Mouse (Mus musculus): Measurements from ENCODE around the gene Ap1s1. TPM values are rescaled to one million over a fixed set of nuclear protein-coding genes. Genes with fewer than 3 reads are reported as not detected.

Ap1s1 gene
- 248 and 257 TPM in 2 replicates for polyA plus RNA-seq (2015; fragmentation: Nextera tagmentation; extraction: Ambion mirVana)

DNA sequence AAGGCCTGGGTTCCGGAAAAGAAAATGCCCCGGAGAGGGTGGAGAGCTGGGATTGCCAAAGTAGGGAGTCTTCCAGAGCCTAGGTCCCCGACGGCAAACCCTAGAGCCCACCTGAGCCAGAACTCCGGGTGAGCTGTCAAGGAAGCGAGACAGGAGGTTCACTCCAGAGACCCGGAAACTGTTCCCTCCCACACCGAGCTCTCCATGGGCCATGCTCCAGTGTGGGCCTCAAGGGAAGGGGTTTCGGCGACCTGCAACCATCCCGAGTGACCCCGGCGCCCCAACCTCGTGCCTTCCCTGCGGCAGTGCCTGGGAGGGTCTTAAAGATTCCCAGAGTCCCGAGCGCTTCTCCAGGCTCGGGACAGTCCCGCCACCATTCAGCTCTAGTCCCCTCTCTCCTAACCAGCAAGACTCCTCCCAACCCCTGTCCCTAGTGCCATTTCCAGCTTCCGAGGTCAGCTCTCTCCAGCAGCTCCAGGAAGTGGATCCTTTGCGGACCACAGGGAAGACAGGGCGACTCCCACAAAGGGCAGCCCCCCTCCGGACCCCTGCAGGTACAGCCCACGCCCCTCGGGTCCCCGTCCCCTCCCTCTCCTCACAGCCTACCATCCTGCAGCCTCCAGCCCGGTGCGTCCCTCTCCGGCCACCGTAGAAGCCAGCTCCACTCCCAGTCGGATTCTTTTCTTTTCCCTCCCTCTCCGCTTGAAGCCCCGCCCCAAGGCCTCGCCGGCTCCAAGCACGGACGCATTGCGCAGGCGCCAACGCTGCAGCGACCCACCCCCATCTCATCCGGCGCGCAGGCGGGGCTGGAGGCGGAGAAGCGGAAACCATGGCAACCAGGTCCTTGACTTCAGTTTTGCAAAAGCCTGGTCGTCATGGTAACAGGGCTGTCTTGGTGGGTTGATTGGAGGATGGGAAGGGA is at the start of gene Ap1s1:
TSS of gene Ap1s1 (minus strand) at position 734 of the 922 bp plus-strand sequence.
- WGBS: under 1% methylated on average over 48 of the region's 48 CpGs
- H3K27ac ChIP-seq (replicated peaks): peak within 1 kb of the TSS; percentile 81
- peak within 1 kb of the TSS; percentile 89 for H3K9ac ChIP-seq (replicated peaks)
- H3K4me1 ChIP-seq: peaks cover 20% of the 10 kb centered on the region
- peak; percentile 92 for ATAC-seq (replicated peaks)
- peak within 1 kb of the TSS; percentile 87 for H3K4me2 ChIP-seq (replicated peaks)
- no peaks in the 10 kb centered on the region for H3K9me3 ChIP-seq
- H3K36me3 ChIP-seq: peaks cover 19% of the 10 kb centered on the region
- peak within 1 kb of the TSS; percentile 82 for H3K4me3 ChIP-seq
- H3K27me3 ChIP-seq: no peaks in the 10 kb centered on the region

DNA sequence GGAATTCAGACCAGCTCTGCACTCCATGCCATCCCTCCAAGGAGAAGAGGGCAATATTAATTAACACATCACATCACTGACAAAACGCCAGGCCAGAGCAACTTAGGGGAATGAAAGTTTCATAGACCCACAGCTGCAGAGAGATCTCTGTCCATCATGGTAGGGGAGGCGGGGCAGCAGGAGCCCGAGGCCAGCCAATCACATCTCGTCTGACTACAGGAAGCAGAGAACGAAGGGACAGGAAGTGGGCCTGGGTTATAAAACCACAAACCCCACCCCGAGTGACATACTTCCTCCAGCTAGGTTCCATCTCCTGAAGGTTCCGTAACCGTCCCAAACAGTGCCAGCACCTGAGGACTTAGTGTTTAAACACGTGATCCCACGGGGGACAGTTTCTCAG is 49.2 kb upstream of the Ap1s1 start:
- H3K9ac ChIP-seq (replicated peaks): no peak overlapping the region
- 88% methylated on average over 10 of the region's 10 CpGs for WGBS

DNA sequence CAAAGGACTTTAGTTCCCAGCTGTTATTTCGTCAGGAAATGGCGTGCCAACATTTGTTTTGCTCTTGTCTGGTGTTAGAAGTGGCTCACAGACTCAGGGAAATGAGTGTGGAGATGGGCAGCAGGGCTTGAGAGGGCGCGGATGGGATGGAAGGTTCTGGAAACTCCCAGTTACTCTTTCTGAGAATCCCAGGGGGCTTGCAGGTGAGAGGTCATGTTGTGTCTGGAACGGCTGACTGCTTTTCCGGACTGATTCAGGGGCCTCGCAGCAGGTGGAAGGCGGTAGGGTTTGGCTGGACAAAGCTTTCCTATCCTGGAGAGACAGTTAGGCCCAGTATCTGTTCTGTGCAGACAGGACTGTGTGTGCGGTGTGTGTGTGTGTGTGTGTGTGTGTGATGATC is 47.8 kb upstream of the Ap1s1 start:
- WGBS: 85% methylated on average over 9 of the region's 9 CpGs
- H3K4me1 ChIP-seq: no peaks in the 10 kb centered on the region
- ATAC-seq (replicated peaks): no peak
- H3K4me2 ChIP-seq (replicated peaks): no peak overlapping the region
- no peaks in the 10 kb centered on the region for H3K36me3 ChIP-seq
- H3K27me3 ChIP-seq: no peaks in the 10 kb centered on the region
- H3K9ac ChIP-seq (replicated peaks): no peak overlapping the region
- H3K9me3 ChIP-seq: no peaks in the 10 kb centered on the region
- H3K4me3 ChIP-seq: no peak overlapping the region
- no peak overlapping the region for H3K27ac ChIP-seq (replicated peaks)

More for the DNA sequence above, 49.2 kb upstream of the Ap1s1 start:
- ATAC-seq (replicated peaks): no peak
- Histone ChIP-seq H3K4me1 (no peaks in the 10 kb centered on the region), H3K27me3 (no peaks in the 10 kb centered on the region), H3K4me2 (replicated peaks) (no peak overlapping the region), H3K27ac (replicated peaks) (no peak overlapping the region), H3K9me3 (no peaks in the 10 kb centered on the region), H3K36me3 (no peaks in the 10 kb centered on the region), H3K4me3 (no peak overlapping the region)

DNA sequence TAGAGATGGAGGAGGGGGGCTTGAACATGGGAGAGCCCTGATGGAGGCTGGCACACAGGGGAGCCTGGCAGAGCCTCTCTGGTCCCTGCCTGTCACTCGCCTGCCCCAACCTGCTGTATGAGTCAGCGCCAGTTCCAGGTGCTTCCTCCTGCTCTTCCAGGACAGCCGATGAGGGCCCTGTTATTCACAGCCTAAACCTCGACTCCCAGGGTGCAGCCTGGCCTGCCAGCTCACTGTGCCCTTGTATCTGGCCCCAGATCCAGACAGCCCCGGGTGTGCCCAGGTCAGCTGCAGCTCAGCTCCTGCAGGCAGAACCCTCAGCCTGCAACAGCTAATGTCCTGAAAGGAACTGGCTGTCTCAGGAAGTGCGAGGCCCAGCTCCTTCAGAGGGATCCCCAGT is 45.6 kb upstream of the Ap1s1 start:
- Histone ChIP-seq H3K4me3 (no peak overlapping the region), H3K36me3 (no peaks in the 10 kb centered on the region), H3K27me3 (no peaks in the 10 kb centered on the region), H3K9me3 (no peaks in the 10 kb centered on the region), H3K4me2 (replicated peaks) (no peak overlapping the region), H3K4me1 (no peaks in the 10 kb centered on the region), H3K9ac (replicated peaks) (no peak overlapping the region), H3K27ac (replicated peaks) (no peak overlapping the region)
- 64% methylated on average over 6 of the region's 6 CpGs for WGBS
- no peak for ATAC-seq (replicated peaks)

DNA sequence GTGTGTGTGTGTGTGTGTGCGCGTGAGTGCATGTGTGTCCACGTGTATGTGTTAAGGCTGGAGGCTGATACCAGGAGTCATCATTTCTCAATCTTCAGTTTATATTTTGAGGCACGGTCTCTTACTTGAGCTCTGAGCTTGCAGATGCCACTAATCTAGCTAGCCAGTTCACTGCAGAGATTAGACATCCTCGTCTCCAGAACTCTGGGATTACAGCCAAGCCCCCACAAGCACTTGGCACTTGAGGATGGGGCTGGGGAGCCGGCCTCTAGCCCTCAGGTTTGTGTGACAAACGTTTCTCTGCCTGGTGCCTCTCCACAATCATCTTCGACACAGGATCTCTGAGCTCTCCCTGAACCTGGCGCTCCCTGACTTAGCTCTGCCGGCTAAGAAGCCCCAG is 44.9 kb upstream of the Ap1s1 start:
- H3K9me3 ChIP-seq: no peaks in the 10 kb centered on the region
- H3K9ac ChIP-seq (replicated peaks): no peak overlapping the region
- ATAC-seq (replicated peaks): no peak
- no peaks in the 10 kb centered on the region for H3K27me3 ChIP-seq
- no peak overlapping the region for H3K27ac ChIP-seq (replicated peaks)
- H3K4me2 ChIP-seq (replicated peaks): no peak overlapping the region
- no peaks in the 10 kb centered on the region for H3K36me3 ChIP-seq
- H3K4me1 ChIP-seq: no peaks in the 10 kb centered on the region
- H3K4me3 ChIP-seq: no peak overlapping the region
- WGBS: 69% methylated on average over 10 of the region's 10 CpGs

DNA sequence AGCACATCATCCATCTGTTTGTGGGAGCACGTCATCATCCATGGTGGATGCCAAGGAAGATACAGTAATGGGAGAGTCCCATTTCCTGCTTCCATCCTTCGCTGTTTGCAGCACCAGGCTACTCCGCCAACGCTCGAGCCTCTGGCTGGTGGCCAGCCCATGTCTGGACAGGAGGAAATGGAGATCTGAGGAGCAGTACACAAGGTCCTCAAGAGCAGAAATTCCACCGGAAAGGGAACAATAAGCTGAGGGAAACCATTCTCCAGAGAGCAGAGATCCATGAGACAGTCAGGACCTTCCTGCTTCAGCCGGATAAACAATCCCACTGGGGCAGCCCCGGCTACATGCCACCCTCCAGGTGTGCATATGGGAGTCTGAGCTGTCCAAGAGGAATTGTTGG is 41.5 kb upstream of the Ap1s1 start:
- Histone ChIP-seq H3K9me3 (no peaks in the 10 kb centered on the region), H3K27ac (replicated peaks) (no peak overlapping the region), H3K4me2 (replicated peaks) (no peak overlapping the region), H3K27me3 (no peaks in the 10 kb centered on the region), H3K4me3 (no peak overlapping the region), H3K36me3 (no peaks in the 10 kb centered on the region), H3K4me1 (no peaks in the 10 kb centered on the region), H3K9ac (replicated peaks) (no peak overlapping the region)
- no peak for ATAC-seq (replicated peaks)
- 82% methylated on average over 8 of the region's 8 CpGs for WGBS

DNA sequence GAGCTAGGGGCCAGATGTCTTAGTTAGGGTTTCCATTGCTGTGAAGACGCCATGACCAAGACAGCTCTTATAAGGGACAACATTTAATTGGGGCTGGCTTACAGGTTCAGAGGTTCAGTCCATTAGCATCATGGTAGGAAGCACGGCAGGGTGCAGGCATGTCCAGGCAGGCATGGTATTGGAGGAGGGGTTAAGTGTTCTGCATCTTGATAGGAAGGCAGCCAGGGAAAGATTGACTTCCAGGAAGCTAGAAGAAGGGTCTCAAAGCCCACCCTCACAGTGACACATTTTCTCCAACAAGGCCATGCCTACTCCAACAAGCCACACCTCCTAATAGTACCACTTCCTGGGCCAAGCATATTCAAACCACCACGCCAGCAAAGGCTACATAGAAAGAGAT is 39.8 kb upstream of the Ap1s1 start:
- no peak overlapping the region for H3K4me3 ChIP-seq
- no peaks in the 10 kb centered on the region for H3K9me3 ChIP-seq
- no peaks in the 10 kb centered on the region for H3K4me1 ChIP-seq
- no peak overlapping the region for H3K27ac ChIP-seq (replicated peaks)
- no peak overlapping the region for H3K9ac ChIP-seq (replicated peaks)
- H3K27me3 ChIP-seq: no peaks in the 10 kb centered on the region
- ATAC-seq (replicated peaks): no peak
- H3K36me3 ChIP-seq: no peaks in the 10 kb centered on the region
- H3K4me2 ChIP-seq (replicated peaks): no peak overlapping the region
- WGBS: 84% methylated on average over 3 of the region's 3 CpGs

DNA sequence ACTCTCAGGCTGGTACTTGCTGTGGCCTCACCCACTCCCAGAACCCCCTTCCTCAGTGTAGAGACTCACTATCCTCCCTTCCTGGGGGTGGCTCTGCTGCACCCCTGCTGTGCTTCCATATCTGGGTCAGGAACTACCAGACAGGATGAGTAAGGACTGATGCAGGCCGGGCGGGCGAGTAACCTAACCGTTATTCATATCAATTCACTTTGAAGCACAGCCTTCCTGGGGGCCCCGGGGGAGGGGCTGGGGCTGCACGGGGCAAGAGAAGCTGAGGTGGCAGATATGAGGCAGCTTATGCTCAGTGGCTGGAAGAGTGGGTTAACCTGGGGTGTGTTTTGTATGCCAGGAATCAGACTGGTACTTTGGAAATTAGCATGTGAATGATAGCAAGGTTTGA is 39.1 kb upstream of the Ap1s1 start:
- ATAC-seq (replicated peaks): no peak
- Histone ChIP-seq H3K4me2 (replicated peaks) (no peak overlapping the region), H3K27ac (replicated peaks) (no peak overlapping the region), H3K9ac (replicated peaks) (no peak overlapping the region), H3K9me3 (no peaks in the 10 kb centered on the region), H3K36me3 (no peaks in the 10 kb centered on the region), H3K4me3 (no peak overlapping the region), H3K4me1 (no peaks in the 10 kb centered on the region), H3K27me3 (no peaks in the 10 kb centered on the region)
- WGBS: 89% methylated on average over 6 of the region's 6 CpGs

DNA sequence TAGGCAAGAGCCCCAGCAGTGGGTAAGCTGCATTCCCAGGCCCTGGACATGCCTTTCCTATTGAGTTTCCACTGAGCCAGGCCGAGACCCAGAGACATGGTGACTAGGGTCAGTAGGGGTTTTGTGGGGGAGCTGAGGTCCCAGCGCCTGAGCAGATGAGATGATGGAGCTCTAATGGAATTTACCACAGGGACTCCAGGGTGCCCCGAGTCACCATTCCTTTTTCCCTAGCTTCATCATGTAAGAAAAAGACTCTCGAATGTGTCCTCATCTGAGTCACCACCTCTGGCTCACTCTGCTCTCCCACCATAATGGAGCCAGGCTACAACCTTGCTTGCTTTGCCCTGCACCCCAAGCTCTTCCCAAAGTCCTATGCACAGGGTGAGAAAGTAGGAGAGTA is 37.1 kb upstream of the Ap1s1 start:
- no peak overlapping the region for H3K4me3 ChIP-seq
- no peaks in the 10 kb centered on the region for H3K36me3 ChIP-seq
- H3K9ac ChIP-seq (replicated peaks): no peak overlapping the region
- ATAC-seq (replicated peaks): no peak
- H3K4me1 ChIP-seq: no peaks in the 10 kb centered on the region
- no peaks in the 10 kb centered on the region for H3K27me3 ChIP-seq
- 88% methylated on average over 4 of the region's 4 CpGs for WGBS
- H3K4me2 ChIP-seq (replicated peaks): no peak overlapping the region
- H3K9me3 ChIP-seq: no peaks in the 10 kb centered on the region
- H3K27ac ChIP-seq (replicated peaks): no peak overlapping the region

DNA sequence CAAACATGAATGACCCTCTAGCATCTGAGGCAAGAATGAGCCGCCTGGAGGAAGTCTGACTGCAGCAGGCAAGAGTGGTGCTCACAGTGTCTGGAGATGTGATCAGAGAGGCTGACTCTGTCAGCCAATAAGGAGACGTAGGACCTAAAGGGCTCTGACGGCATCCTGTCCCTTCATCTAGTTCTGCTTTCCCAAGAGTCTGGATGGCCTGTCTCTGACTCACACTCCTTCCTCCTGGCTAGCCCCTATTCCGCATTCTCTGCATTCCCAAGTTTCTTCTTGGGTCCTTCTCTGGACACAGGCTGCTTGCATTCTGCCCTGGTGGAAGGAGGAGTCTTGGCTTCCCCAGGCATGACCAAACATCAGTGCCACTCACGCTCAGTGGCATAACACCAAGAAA is 33.9 kb upstream of the Ap1s1 start:
- Histone ChIP-seq H3K4me3 (no peak overlapping the region), H3K9ac (replicated peaks) (no peak overlapping the region), H3K27ac (replicated peaks) (no peak overlapping the region), H3K36me3 (no peaks in the 10 kb centered on the region), H3K27me3 (no peaks in the 10 kb centered on the region), H3K4me1 (no peaks in the 10 kb centered on the region), H3K4me2 (replicated peaks) (no peak overlapping the region), H3K9me3 (no peaks in the 10 kb centered on the region)
- ATAC-seq (replicated peaks): no peak
- 82% methylated on average over 5 of the region's 5 CpGs for WGBS

DNA sequence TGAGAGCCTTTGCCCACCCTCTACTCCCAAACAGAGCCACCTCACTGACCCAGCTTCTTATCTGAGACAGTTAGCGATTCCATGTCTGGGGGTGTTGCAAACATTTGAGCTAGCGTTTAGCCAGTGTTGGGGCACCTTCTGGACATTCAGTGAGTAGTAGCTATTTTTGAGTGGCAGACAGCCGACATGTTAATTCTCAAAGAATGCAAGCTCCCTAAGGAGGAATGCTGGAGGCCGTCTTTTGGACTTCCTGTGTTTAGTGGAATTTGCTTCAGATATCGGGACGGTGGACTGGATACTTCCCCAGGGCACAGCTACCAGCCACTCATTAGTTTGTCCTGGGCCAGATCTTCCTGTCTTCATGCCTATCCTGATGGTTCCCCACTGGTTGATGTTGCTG is 32.7 kb upstream of the Ap1s1 start:
- Histone ChIP-seq H3K27me3 (no peaks in the 10 kb centered on the region), H3K9ac (replicated peaks) (no peak overlapping the region), H3K27ac (replicated peaks) (no peak overlapping the region), H3K4me2 (replicated peaks) (no peak overlapping the region), H3K4me1 (peaks cover 4% of the 10 kb centered on the region; the same call in 1 of the 2 replicates), H3K9me3 (no peaks in the 10 kb centered on the region), H3K36me3 (no peaks in the 10 kb centered on the region), H3K4me3 (no peak overlapping the region)
- WGBS: 71% methylated on average over 6 of the region's 6 CpGs
- no peak for ATAC-seq (replicated peaks)

DNA sequence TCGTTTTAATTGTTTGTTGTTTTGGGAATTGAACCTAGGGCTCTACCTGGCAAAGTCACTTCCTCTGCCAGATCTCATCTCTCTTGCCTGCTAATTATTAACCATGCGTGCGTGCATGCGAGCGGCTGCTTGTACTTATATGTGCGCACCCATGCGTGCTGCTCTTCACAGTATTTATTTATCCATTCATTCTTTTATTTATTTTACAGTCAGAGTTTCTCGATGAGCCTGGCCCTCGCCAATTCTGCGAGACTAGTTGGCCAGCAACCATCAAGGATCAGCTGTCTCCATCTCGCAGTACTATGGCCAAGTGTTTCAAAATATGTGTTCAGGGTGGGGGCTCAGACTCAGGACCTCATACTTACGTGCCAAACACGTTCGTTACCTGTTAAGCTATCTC is 32.1 kb upstream of the Ap1s1 start:
- no peak overlapping the region for H3K4me2 ChIP-seq (replicated peaks)
- no peaks in the 10 kb centered on the region for H3K27me3 ChIP-seq
- ATAC-seq (replicated peaks): no peak
- no peak overlapping the region for H3K4me3 ChIP-seq
- no peak overlapping the region for H3K9ac ChIP-seq (replicated peaks)
- peaks cover 4% of the 10 kb centered on the region; the same call in 1 of the 2 replicates for H3K4me1 ChIP-seq
- H3K9me3 ChIP-seq: no peaks in the 10 kb centered on the region
- no peak overlapping the region for H3K27ac ChIP-seq (replicated peaks)
- H3K36me3 ChIP-seq: no peaks in the 10 kb centered on the region
- WGBS: 87% methylated on average over 14 of the region's 14 CpGs

DNA sequence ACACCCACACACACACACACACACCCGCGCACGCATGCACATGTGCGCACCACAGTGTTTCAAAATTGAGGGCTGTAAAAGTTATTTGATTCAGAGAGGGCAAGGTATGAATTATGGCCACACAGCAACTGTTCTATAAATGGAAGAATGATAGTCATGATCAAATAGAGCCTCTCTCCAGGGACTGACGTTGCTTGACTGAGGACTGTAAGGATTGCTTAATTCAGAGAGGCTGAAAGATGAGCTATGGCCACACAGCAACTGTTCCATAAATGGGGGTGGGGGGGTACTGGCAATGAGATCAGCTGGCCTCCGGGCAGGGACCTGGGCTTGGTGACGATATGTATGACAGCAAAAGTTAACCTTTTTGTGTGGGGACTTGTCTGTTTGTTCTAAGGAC is 31.3 kb upstream of the Ap1s1 start:
- H3K9ac ChIP-seq (replicated peaks): no peak overlapping the region
- WGBS: 91% methylated on average over 7 of the region's 7 CpGs
- ATAC-seq (replicated peaks): no peak
- no peaks in the 10 kb centered on the region; the same call in 1 of the 2 replicates for H3K27me3 ChIP-seq
- peaks cover 10% of the 10 kb centered on the region for H3K4me1 ChIP-seq
- H3K4me3 ChIP-seq: no peak overlapping the region
- no peaks in the 10 kb centered on the region for H3K36me3 ChIP-seq
- no peak overlapping the region for H3K27ac ChIP-seq (replicated peaks)
- no peak overlapping the region for H3K4me2 ChIP-seq (replicated peaks)
- H3K9me3 ChIP-seq: no peaks in the 10 kb centered on the region

Measured in forebrain, embryonic 15.5 days (tissue).